Mouse (Mus musculus) hindbrain, embryonic 12.5 days (tissue): Measurements from ENCODE around the gene Olfr1395. TPM values are rescaled to one million over a fixed set of nuclear protein-coding genes. Genes with fewer than 3 reads are reported as not detected.

Source experiments
- ATAC-seq: fragments of 200-750 bp; cut with Nextera tagmentation; 2 replicates; pipeline ENCODE4 v1.8.0; 2017; ENCODE audit warnings: moderate TSS enrichment; ENCODE audit not compliant: low FRiP score
- H3K27ac ChIP-seq: fragments of 300-500 bp; sonication (generic); 2 replicates; pipeline ENCODE4 v1.5.1; 2016; ENCODE audit warnings: mild to moderate bottlenecking
- H3K27me3 ChIP-seq: fragments of 300-500 bp; sonication (generic); 2 replicates; pipeline ENCODE4 v1.6.1; 2016; ENCODE audit warnings: mild to moderate bottlenecking
- H3K36me3 ChIP-seq: fragments of 300-500 bp; sonication (generic); 2 replicates; pipeline ENCODE4 v1.6.1; 2016; ENCODE audit warnings: mild to moderate bottlenecking
- H3K4me1 ChIP-seq: fragments of 300-500 bp; sonication (generic); 2 replicates; pipeline ENCODE4 v1.6.1; 2016
- H3K4me2 ChIP-seq: fragments of 300-500 bp; sonication (generic); replicated peaks from 2 replicates; pipeline ENCODE4 v1.6.1; 2016; ENCODE audit warnings: mild to moderate bottlenecking
- H3K4me3 ChIP-seq: fragments of 300-500 bp; sonication (generic); 2 replicates; pipeline ENCODE4 v1.5.1; 2016; ENCODE audit warnings: mild to moderate bottlenecking
- H3K9ac ChIP-seq: fragments of 300-500 bp; sonication (generic); 2 replicates; pipeline ENCODE4 v1.6.1; 2016; ENCODE audit warnings: mild to moderate bottlenecking, moderate library complexity
- H3K9me3 ChIP-seq: fragments of 300-500 bp; sonication (generic); replicated peaks from 2 replicates; pipeline ENCODE4 v1.6.1; 2016; ENCODE audit warnings: mild to moderate bottlenecking
- whole genome bisulfite sequencing: fragments of 180-500 bp; shearing (Covaris S2); methylation state at CpG from one replicate; pipeline ENCODE4 v1.1.7; 2016; 5-methylcytosine and 5-hydroxymethylcytosine counted together
- polyA plus RNA-seq: library from polyadenylated mRNA; unstranded; fragments of >200 nt; fragmentation: Nextera tagmentation; extraction: Ambion mirVana; gene quantifications from 2 replicates; pipeline ENCODE4 v1.2.1, GENCODE M21; 2016

Olfr1395 gene
- not detected in 2 replicates for polyA plus RNA-seq

DNA sequence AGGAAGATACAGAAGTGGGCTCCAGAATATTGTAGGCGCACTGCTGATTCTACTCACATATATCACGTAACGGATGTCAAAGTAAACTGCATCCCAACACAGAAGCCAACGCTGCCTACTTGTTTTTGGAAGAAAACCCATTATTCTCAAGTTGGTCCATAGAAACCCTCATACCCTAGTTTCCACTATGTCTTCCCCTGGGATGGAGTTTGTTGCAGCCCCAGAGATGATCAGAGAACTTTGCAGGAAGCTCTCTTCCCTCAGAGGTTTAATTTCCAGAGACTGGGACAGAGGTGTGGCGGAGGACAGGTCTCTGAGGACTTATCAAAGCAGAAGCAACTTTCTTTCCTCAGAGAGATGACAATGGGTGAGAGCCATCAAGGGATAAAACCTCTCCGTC is at the start of gene Olfr1395:
Gene Olfr1395, plus strand, starts transcription at position 301 of the 400 bp plus-strand sequence.
- H3K27me3 ChIP-seq, result no peaks in the 10 kb centered on the region

DNA sequence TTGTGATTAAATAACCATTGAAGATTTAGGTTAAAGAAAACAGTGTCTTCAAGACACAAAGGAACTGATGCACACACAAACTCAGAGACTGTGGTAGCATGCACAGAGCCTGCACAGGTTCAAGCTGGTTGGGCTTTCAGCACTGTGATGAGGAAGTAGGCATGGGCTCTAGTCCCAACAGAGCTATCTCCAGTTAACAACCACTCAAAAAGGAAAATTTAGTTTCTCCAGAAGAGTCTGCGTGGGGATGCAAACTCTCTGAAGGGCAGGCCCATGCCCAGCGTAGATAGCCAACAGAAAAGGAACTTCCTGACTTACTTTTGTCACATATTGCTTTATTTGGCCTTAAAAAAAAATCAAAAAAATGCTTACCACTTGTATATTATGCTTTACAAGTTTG is 49.3 kb upstream of the Olfr1395 start:
- H3K9me3 ChIP-seq, result no peaks in the 10 kb centered on the region
- H3K9ac ChIP-seq, result no peak overlapping the region
- no peak overlapping the region for H3K4me3 ChIP-seq
- no peak for ATAC-seq
- no peak overlapping the region for H3K27ac ChIP-seq
- 87% methylated on average over 2 of the region's 2 CpGs for WGBS
- peaks cover 4% of the 10 kb centered on the region for H3K4me1 ChIP-seq
- H3K4me2 ChIP-seq, result no peak overlapping the region
- H3K27me3 ChIP-seq, result no peaks in the 10 kb centered on the region
- no peaks in the 10 kb centered on the region for H3K36me3 ChIP-seq

More for the DNA sequence above, at the start of gene Olfr1395:
- Histone ChIP-seq H3K4me1 (no peaks in the 10 kb centered on the region), H3K36me3 (no peaks in the 10 kb centered on the region), H3K9me3 (no peaks in the 10 kb centered on the region), H3K4me3 (no peak within 1 kb of the TSS), H3K4me2 (no peak within 1 kb of the TSS), H3K9ac (no peak within 1 kb of the TSS), H3K27ac (no peak within 1 kb of the TSS)
- WGBS, result 90% methylated on average over 6 of the region's 6 CpGs
- no peak for ATAC-seq

DNA sequence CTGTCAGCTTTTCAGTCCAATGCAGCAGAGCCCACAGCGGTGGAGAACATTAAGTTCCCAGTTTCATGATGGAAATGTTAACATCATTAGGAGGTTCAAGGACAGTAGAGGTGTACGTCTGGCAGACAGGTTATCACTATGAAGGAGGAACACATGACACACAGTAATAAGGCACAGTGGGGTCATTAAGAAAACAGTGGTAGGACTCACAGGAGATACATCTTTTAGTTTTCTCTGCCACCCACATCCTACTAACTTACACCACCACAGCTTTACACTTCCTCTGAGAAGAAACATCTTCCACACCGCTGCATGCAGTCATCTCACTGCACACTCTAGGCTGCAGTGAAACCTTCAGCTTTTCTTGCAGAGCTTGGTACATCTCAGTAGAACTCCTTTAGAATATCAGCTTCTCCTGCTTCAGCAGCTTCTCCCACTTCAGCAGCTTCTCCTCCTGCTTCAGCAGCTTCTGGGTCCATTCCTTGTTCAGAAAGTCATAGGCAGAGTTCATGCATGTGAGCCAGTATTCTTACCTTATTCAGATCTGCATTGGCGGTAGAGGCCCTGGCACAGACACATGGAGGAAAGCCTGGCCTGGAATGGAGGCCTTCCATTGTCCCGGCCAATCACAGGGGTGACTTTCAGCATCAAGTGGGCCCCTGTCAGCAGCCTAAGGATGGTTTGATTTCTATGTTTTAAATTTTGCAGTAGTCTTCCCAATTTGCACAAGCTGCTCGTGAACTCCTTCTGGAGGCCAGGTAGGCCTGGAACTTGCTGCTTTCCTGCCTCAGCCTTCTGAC is 48.0 kb upstream of the Olfr1395 start:
- no peaks in the 10 kb centered on the region for H3K27me3 ChIP-seq
- no peaks in the 10 kb centered on the region for H3K36me3 ChIP-seq
- no peak for ATAC-seq
- H3K27ac ChIP-seq, result no peak overlapping the region
- 91% methylated on average over 6 of the region's 6 CpGs for WGBS
- H3K4me1 ChIP-seq, result no peaks in the 10 kb centered on the region
- no peak overlapping the region for H3K4me2 ChIP-seq
- H3K4me3 ChIP-seq, result no peak overlapping the region
- no peak overlapping the region for H3K9ac ChIP-seq
- no peaks in the 10 kb centered on the region for H3K9me3 ChIP-seq

- WGBS, result 83% methylated on average over 4 of the region's 4 CpGs
- Histone ChIP-seq H3K9ac (no peak overlapping the region), H3K9me3 (no peaks in the 10 kb centered on the region), H3K36me3 (no peaks in the 10 kb centered on the region), H3K4me3 (no peak overlapping the region), H3K4me2 (no peak overlapping the region), H3K27me3 (no peaks in the 10 kb centered on the region), H3K4me1 (no peaks in the 10 kb centered on the region), H3K27ac (no peak overlapping the region)
- no peak for ATAC-seq
Observed at GRCm38 (mm10) chr11:49095367-49095766, 46.7 kb upstream of the Olfr1395 start.

DNA sequence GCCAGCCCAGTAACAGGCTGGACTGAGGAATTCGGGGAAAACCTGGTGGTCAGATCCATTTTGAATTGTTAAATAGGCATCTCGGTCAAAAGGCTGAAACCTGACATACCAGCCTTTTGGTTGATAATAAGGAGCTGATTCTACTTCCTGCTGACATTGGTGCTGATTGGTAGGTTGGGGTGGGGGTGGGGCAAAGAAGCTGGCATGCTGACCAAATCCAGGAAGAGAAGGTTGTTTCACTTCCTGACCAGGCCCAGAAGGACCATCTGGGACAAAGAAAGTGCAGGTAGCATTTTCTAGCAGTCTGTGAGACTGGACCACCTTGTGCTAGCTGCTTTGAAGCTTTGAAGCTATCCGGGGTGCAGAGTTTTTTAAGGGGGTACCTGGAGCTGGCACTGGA is 41.7 kb upstream of the Olfr1395 start:
- Histone ChIP-seq H3K4me1 (no peaks in the 10 kb centered on the region), H3K4me3 (no peak overlapping the region), H3K27me3 (no peaks in the 10 kb centered on the region; the same call in 1 of the 2 replicates), H3K27ac (no peak overlapping the region), H3K9ac (no peak overlapping the region), H3K36me3 (no peaks in the 10 kb centered on the region), H3K9me3 (no peaks in the 10 kb centered on the region), H3K4me2 (no peak overlapping the region)
- 81% methylated on average over 3 of the region's 3 CpGs for WGBS
- no peak for ATAC-seq

GRCm38 (mm10) chr11:49101500-49101899 is 40.6 kb upstream of the Olfr1395 start:
- Histone ChIP-seq H3K27me3 (no peaks in the 10 kb centered on the region; the same call in 1 of the 2 replicates), H3K9me3 (no peaks in the 10 kb centered on the region), H3K36me3 (no peaks in the 10 kb centered on the region), H3K27ac (no peak overlapping the region), H3K9ac (no peak overlapping the region), H3K4me2 (no peak overlapping the region), H3K4me3 (no peak overlapping the region), H3K4me1 (no peaks in the 10 kb centered on the region)
- no peak for ATAC-seq
- WGBS, result 52% methylated on average over 5 of the region's 5 CpGs

- Histone ChIP-seq H3K9ac (no peak overlapping the region), H3K27me3 (no peaks in the 10 kb centered on the region; the same call in 1 of the 2 replicates), H3K4me3 (no peak overlapping the region), H3K4me2 (no peak overlapping the region), H3K9me3 (no peaks in the 10 kb centered on the region), H3K36me3 (no peaks in the 10 kb centered on the region), H3K27ac (no peak overlapping the region), H3K4me1 (no peaks in the 10 kb centered on the region)
- ATAC-seq, result peak; percentile 66; the same call in 1 of the 2 replicates
- WGBS, result 22% methylated on average over 8 of the region's 8 CpGs
Observed at GRCm38 (mm10) chr11:49103047-49103693, 38.9 kb upstream of the Olfr1395 start.

GRCm38 (mm10) chr11:49105752-49106151 is 36.3 kb upstream of the Olfr1395 start:
- WGBS, result 83% methylated on average over 1 of the region's 1 CpGs
- Histone ChIP-seq H3K9ac (no peak overlapping the region), H3K4me1 (no peaks in the 10 kb centered on the region), H3K27me3 (no peaks in the 10 kb centered on the region; the same call in 1 of the 2 replicates), H3K36me3 (no peaks in the 10 kb centered on the region), H3K9me3 (no peaks in the 10 kb centered on the region), H3K4me2 (no peak overlapping the region), H3K27ac (no peak overlapping the region), H3K4me3 (no peak overlapping the region)
- ATAC-seq, result no peak

DNA sequence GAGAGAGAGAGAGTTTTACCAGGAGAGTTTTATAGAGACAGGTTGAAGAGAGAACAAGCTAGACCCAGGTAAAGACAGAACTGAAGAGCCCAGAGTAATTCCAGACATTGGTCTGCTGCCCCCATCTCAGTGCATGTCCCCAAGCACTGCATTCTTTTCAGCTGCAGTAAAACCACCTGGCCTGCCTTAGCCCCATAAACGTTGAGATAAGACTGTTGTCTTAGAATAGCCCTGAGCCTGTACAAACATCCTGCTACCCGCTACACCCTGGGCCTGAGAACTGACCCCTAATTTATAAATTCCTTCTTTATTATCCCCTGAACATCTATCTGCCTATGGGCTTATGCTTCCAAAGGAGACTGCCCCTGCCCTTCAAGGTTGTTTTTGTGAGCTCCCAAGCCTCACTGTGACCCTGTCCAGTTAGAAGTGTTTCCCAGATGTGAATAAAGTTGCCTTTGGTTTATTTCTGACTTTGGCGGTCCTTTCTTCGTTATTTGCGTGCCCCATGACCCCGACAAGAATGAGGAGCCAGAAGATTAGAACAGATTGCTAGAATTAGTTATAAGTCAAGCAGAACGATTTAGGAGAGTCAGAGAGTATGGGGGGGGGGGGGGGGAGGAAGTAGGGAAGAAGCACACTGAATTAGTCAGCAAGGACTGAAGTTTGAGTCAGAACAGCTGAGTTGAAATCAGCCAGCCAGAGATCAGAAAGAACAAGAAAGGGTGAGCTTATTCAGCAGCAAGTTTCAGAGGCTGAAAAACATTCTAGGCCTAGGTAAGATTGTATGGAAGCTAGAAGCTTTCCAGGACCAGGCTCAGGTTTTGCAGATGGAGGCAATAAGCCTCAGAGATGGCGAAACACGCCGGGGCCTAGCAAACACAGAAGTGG is 34.2 kb upstream of the Olfr1395 start:
- no peak overlapping the region for H3K9ac ChIP-seq
- no peaks in the 10 kb centered on the region for H3K4me1 ChIP-seq
- no peak overlapping the region for H3K4me2 ChIP-seq
- H3K27me3 ChIP-seq, result no peaks in the 10 kb centered on the region
- 75% methylated on average over 10 of the region's 10 CpGs for WGBS
- no peak overlapping the region for H3K4me3 ChIP-seq
- no peak overlapping the region for H3K27ac ChIP-seq
- no peaks in the 10 kb centered on the region for H3K9me3 ChIP-seq
- H3K36me3 ChIP-seq, result no peaks in the 10 kb centered on the region
- no peak for ATAC-seq

- no peaks in the 10 kb centered on the region for H3K9me3 ChIP-seq
- no peak overlapping the region for H3K4me3 ChIP-seq
- no peaks in the 10 kb centered on the region for H3K27me3 ChIP-seq
- no peak overlapping the region for H3K4me2 ChIP-seq
- no peaks in the 10 kb centered on the region for H3K36me3 ChIP-seq
- H3K4me1 ChIP-seq, result no peaks in the 10 kb centered on the region
- no peak for ATAC-seq
- WGBS, result 51% methylated on average over 1 of the region's 1 CpGs
- no peak overlapping the region for H3K27ac ChIP-seq
- H3K9ac ChIP-seq, result no peak overlapping the region
Observed at GRCm38 (mm10) chr11:49108833-49109232, 33.2 kb upstream of the Olfr1395 start.

DNA sequence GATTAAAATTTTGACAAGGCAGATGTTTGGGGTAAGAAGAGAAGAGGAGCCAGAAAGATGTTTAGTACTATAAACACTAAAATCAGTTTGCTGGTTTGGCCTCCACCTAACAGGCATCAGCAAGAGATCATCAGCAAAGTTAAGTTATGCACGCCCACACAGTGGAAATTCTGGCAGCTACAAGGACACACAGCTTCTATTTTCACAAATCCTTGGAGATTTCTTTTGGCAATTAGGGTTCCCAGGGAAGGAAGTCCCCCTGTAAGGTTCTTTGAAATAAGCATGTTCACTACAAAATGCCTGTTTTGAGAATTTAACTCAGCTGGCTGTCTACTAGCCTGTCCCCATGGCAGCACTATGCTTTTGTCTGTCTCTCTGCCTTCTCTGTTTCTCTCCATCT is 31.1 kb upstream of the Olfr1395 start:
- no peaks in the 10 kb centered on the region for H3K9me3 ChIP-seq
- no peak overlapping the region for H3K27ac ChIP-seq
- no peaks in the 10 kb centered on the region for H3K4me1 ChIP-seq
- H3K9ac ChIP-seq, result no peak overlapping the region
- no peaks in the 10 kb centered on the region for H3K27me3 ChIP-seq
- no peaks in the 10 kb centered on the region for H3K36me3 ChIP-seq
- H3K4me3 ChIP-seq, result no peak overlapping the region
- no peak for ATAC-seq
- no peak overlapping the region for H3K4me2 ChIP-seq
- 83% methylated on average over 1 of the region's 1 CpGs for WGBS

GRCm38 (mm10) chr11:49112624-49113219 is 29.4 kb upstream of the Olfr1395 start:
- Histone ChIP-seq H3K4me2 (no peak overlapping the region), H3K4me3 (no peak overlapping the region), H3K27me3 (no peaks in the 10 kb centered on the region), H3K36me3 (no peaks in the 10 kb centered on the region), H3K9me3 (no peaks in the 10 kb centered on the region), H3K9ac (no peak overlapping the region), H3K4me1 (no peaks in the 10 kb centered on the region), H3K27ac (no peak overlapping the region)
- 93% methylated on average over 6 of the region's 6 CpGs for WGBS
- ATAC-seq, result no peak
